Mouse (Mus musculus) embryonic facial prominence, embryonic 15.5 days (tissue): ENCODE measurements around the gene Sfi1. TPM values are rescaled to one million over a fixed set of nuclear protein-coding genes. Genes with fewer than 3 reads are reported as not detected.
"Not testable (repeated sequence)": the region's sequence is repeated elsewhere in the genome, so short reads cannot be mapped to it uniquely, and the experiment has no call there.

Experiments used
- ATAC-seq: fragments of 200-750 bp; cut with Nextera tagmentation; 2 replicates; pipeline ENCODE4 v1.8.0; 2017; ENCODE audit warnings: low read depth, moderate TSS enrichment; ENCODE audit not compliant: insufficient number of reproducible peaks, low FRiP score, low TSS enrichment
- H3K27ac ChIP-seq: fragments of 300-500 bp; sonication (generic); replicated peaks from 2 replicates; pipeline ENCODE4 v1.5.1; 2015; ENCODE audit warnings: mild to moderate bottlenecking, inconsistent platforms
- H3K27me3 ChIP-seq: fragments of 300-500 bp; sonication (generic); 2 replicates; pipeline ENCODE4 v1.6.1; 2015; ENCODE audit warnings: inconsistent platforms
- H3K36me3 ChIP-seq: fragments of 300-500 bp; sonication (generic); 2 replicates; pipeline ENCODE4 v1.6.1; 2015; ENCODE audit warnings: mild to moderate bottlenecking, inconsistent platforms
- H3K4me1 ChIP-seq: fragments of 300-500 bp; sonication (generic); 2 replicates; pipeline ENCODE4 v1.6.1; 2015; ENCODE audit warnings: inconsistent platforms
- H3K4me2 ChIP-seq: fragments of 300-500 bp; sonication (generic); replicated peaks from 2 replicates; pipeline ENCODE4 v1.6.1; 2015; ENCODE audit warnings: mild to moderate bottlenecking, inconsistent platforms
- H3K4me3 ChIP-seq: fragments of 300-500 bp; sonication (generic); replicated peaks from 2 replicates; pipeline ENCODE4 v1.5.1; 2015; ENCODE audit warnings: mild to moderate bottlenecking, inconsistent platforms
- H3K9ac ChIP-seq: fragments of 300-500 bp; sonication (generic); 2 replicates; pipeline ENCODE4 v1.6.1; 2015; ENCODE audit warnings: inconsistent platforms
- H3K9me3 ChIP-seq: fragments of 300-500 bp; sonication (generic); replicated peaks from 2 replicates; pipeline ENCODE4 v1.6.1; 2016; ENCODE audit warnings: inconsistent platforms
- WGBS: fragments of 180-500 bp; shearing (Covaris S2); methylation state at CpG from one replicate; pipeline ENCODE4 v1.1.7; 2015; 5-methylcytosine and 5-hydroxymethylcytosine counted together
- polyA plus RNA-seq: library from polyadenylated mRNA; unstranded; fragments of >200 nt; fragmentation: Nextera tagmentation; extraction: Ambion mirVana; gene quantifications from 2 replicates; pipeline ENCODE4 v1.2.1, GENCODE M21; 2015

Sfi1 gene
- polyA plus RNA-seq, 1 experiment from 2014 or later = 18.6 TPM

DNA sequence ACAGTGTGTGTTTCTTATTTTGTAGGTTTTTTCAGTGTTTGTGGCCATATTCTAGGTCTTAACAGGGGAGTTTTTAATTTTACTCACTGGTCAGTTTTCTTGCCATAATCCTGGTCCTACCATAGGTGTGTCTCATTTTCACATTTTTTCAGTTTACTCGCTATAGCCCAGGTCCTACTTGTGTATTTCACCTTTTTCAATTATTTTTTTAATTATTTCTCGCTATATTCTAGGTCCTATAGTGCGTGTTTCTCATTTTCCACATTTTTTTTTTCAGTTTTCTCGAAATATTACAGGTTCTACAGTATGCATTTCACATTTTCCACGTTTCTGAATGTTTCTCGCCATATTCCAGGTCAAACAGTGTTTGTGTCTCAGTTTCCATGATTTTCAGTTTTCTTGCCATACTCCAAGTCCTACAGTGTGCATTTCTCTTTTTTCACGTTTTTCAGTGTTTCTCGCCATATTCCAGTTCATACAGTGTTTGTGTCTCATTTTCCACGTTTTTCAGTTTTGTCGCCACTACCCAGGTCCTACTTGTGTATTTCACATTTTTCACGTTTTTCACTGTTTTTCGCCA is 93.1 kb downstream of the Sfi1 start:
- WGBS = 74% methylated on average over 12 of the region's 12 CpGs
- H3K27me3 ChIP-seq, H3K4me2 ChIP-seq, H3K27ac ChIP-seq, H3K4me1 ChIP-seq, H3K36me3 ChIP-seq, H3K9ac ChIP-seq, H3K4me3 ChIP-seq: not testable (repeated sequence)
- ATAC-seq = peak; percentile 59
- peaks cover 42% of the 10 kb centered on the region for H3K9me3 ChIP-seq

Other genes starting within 250 kb of the Sfi1 start
- 50.3 and 50.4 TPM in 2 replicates for gene Eif4enif1, start 8.9 kb upstream of the Sfi1 start, polyA plus RNA-seq
- gene Drg1, start 73.0 kb upstream of the Sfi1 start, polyA plus RNA-seq = 188 and 201 TPM in 2 replicates
- gene Patz1, start 95.4 kb upstream of the Sfi1 start, polyA plus RNA-seq = 43.4 and 46.3 TPM in 2 replicates
- gene Pik3ip1, start 136.9 kb upstream of the Sfi1 start, polyA plus RNA-seq = 13.9 and 15.8 TPM in 2 replicates
- gene Limk2, start 215.7 kb upstream of the Sfi1 start, polyA plus RNA-seq = 100 and 103 TPM in 2 replicates